Mouse (Mus musculus) cerebellum, adult 11 months (tissue): Measurements from ENCODE around the gene Fgfr1op2.

Source experiments
- DNase-seq: peaks from one replicate; pipeline ENCODE4 v3.0.0; 2022

Fgfr1op2 gene

GRCm38 (mm10) chr6:146642276-146643183, 65.5 kb downstream of the Fgfr1op2 start, which contains the start of the genes Med21 and Tm7sf3:
TSS of gene Med21 (plus strand) at chr6:146642547.
TSS of gene Tm7sf3 (minus strand) at chr6:146642824.
- peak; percentile 98 for DNase-seq

DNA sequence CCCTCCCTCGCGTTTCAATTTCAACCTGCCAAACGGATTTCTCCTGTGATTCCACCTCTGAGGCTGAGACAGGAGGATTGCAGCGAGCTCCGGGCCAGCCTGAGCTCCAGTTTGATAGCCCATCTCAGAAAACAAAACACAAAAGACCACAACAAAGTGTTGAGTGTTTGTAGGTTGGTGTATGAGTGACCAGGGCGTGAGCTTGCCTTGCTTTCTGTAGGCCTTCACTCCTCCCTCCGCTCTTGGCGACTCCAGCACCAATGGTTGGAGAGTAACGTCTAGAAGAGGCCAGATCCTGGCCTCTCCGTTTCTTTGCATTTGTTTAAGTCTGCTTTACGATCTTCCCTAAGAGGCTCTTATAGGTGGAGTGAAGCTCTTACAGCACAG, 66.2 kb downstream of the Fgfr1op2 start:
- no peak for DNase-seq
